Mouse (Mus musculus): ENCODE measurements at regions not wholly inside any gene's neighbourhood (a gene's known extent, or its start where the extent isn't known, plus 50 kb on each side); places are given as distances from the start of the nearest gene placed in this dataset.
A peak's percentile ranks its signal among the peaks of the same experiment; 100 is the strongest.

GRCm38 (mm10) chr6:127265901-127266812 is 114.2 kb upstream of the Ccnd2 start:
- 16% methylated on average over 21 of the region's 21 CpGs for WGBS
- Histone ChIP-seq H3K4me2 (peak overlapping the region; percentile 56), H3K9ac (peak overlapping the region; percentile 22; the same call in 1 of the 2 replicates), H3K27ac (0 out of 2 replicates have a peak overlapping the region, but pooled peaks have one; percentile 17), H3K9me3 (no peaks in the 10 kb centered on the region), H3K27me3 (replicated peaks) (no peaks in the 10 kb centered on the region), H3K4me1 (peaks cover 6% of the 10 kb centered on the region; the same call in 1 of the 2 replicates), H3K4me3 (peak overlapping the region; percentile 32), H3K36me3 (replicated peaks) (no peaks in the 10 kb centered on the region)
- peak; percentile 39; the same call in 1 of the 2 replicates for ATAC-seq (replicated peaks)

- Histone ChIP-seq H3K36me3 (replicated peaks) (no peaks in the 10 kb centered on the region), H3K4me2 (peak overlapping the region; percentile 56), H3K9ac (no peak overlapping the region), H3K27ac (0 out of 2 replicates have a peak overlapping the region, but pooled peaks have one; percentile 17), H3K4me1 (peaks cover 6% of the 10 kb centered on the region; the same call in 1 of the 2 replicates), H3K9me3 (no peaks in the 10 kb centered on the region), H3K4me3 (peak overlapping the region; percentile 32; the same call in 1 of the 2 replicates), H3K27me3 (replicated peaks) (no peaks in the 10 kb centered on the region)
- WGBS: 41% methylated on average over 10 of the region's 10 CpGs
- no peak for ATAC-seq (replicated peaks)
These were observed 114.8 kb upstream of the Ccnd2 start for GRCm38 (mm10) chr6:127266813-127267165.

GRCm38 (mm10) chr6:127269021-127269420 is 117.0 kb upstream of the Ccnd2 start:
- Histone ChIP-seq H3K9me3 (no peaks in the 10 kb centered on the region), H3K27ac (no peak overlapping the region), H3K4me2 (no peak overlapping the region), H3K27me3 (replicated peaks) (no peaks in the 10 kb centered on the region), H3K36me3 (replicated peaks) (no peaks in the 10 kb centered on the region), H3K4me1 (peaks cover 6% of the 10 kb centered on the region; the same call in 1 of the 2 replicates), H3K4me3 (no peak overlapping the region), H3K9ac (no peak overlapping the region)
- ATAC-seq (replicated peaks): no peak
- 85% methylated on average over 4 of the region's 4 CpGs for WGBS

- WGBS: 81% methylated on average over 7 of the region's 7 CpGs
- Histone ChIP-seq H3K9ac (no peak overlapping the region), H3K9me3 (no peaks in the 10 kb centered on the region), H3K27ac (no peak overlapping the region), H3K4me1 (peaks cover 6% of the 10 kb centered on the region; the same call in 1 of the 2 replicates), H3K4me2 (no peak overlapping the region), H3K4me3 (no peak overlapping the region), H3K36me3 (replicated peaks) (no peaks in the 10 kb centered on the region), H3K27me3 (replicated peaks) (no peaks in the 10 kb centered on the region)
- no peak for ATAC-seq (replicated peaks)
These were observed 117.6 kb upstream of the Ccnd2 start for GRCm38 (mm10) chr6:127269525-127270044.

GRCm38 (mm10) chr6:127270774-127271173 is 118.8 kb upstream of the Ccnd2 start:
- H3K27me3 ChIP-seq (replicated peaks): no peaks in the 10 kb centered on the region
- no peak overlapping the region for H3K27ac ChIP-seq
- H3K9me3 ChIP-seq: no peaks in the 10 kb centered on the region
- H3K4me2 ChIP-seq: no peak overlapping the region
- no peak overlapping the region for H3K4me3 ChIP-seq
- no peak for ATAC-seq (replicated peaks)
- H3K9ac ChIP-seq: no peak overlapping the region
- peaks cover 6% of the 10 kb centered on the region; the same call in 1 of the 2 replicates for H3K4me1 ChIP-seq
- WGBS: 88% methylated on average over 9 of the region's 9 CpGs
- no peaks in the 10 kb centered on the region for H3K36me3 ChIP-seq (replicated peaks)

GRCm38 (mm10) chr6:127271418-127271817 is 119.4 kb upstream of the Ccnd2 start:
- no peak for ATAC-seq (replicated peaks)
- H3K4me1 ChIP-seq: peaks cover 2% of the 10 kb centered on the region; the same call in 1 of the 2 replicates
- no peaks in the 10 kb centered on the region for H3K27me3 ChIP-seq (replicated peaks)
- no peaks in the 10 kb centered on the region for H3K9me3 ChIP-seq
- no peak overlapping the region for H3K9ac ChIP-seq
- H3K27ac ChIP-seq: no peak overlapping the region
- no peaks in the 10 kb centered on the region for H3K36me3 ChIP-seq (replicated peaks)
- no peak overlapping the region for H3K4me3 ChIP-seq
- 90% methylated on average over 3 of the region's 3 CpGs for WGBS
- H3K4me2 ChIP-seq: no peak overlapping the region

GRCm38 (mm10) chr6:127272630-127273029 is 120.6 kb upstream of the Ccnd2 start:
- no peak overlapping the region for H3K27ac ChIP-seq
- H3K9ac ChIP-seq: no peak overlapping the region
- H3K36me3 ChIP-seq (replicated peaks): no peaks in the 10 kb centered on the region
- WGBS: 61% methylated on average over 7 of the region's 7 CpGs
- ATAC-seq (replicated peaks): no peak
- no peaks in the 10 kb centered on the region for H3K4me1 ChIP-seq
- no peak overlapping the region for H3K4me2 ChIP-seq
- no peaks in the 10 kb centered on the region for H3K9me3 ChIP-seq
- H3K27me3 ChIP-seq (replicated peaks): no peaks in the 10 kb centered on the region
- no peak overlapping the region for H3K4me3 ChIP-seq

- ATAC-seq (replicated peaks): no peak
- Histone ChIP-seq H3K9ac (no peak overlapping the region), H3K4me3 (no peak overlapping the region), H3K9me3 (no peaks in the 10 kb centered on the region), H3K4me1 (no peaks in the 10 kb centered on the region), H3K36me3 (replicated peaks) (no peaks in the 10 kb centered on the region), H3K27ac (no peak overlapping the region), H3K27me3 (replicated peaks) (no peaks in the 10 kb centered on the region), H3K4me2 (no peak overlapping the region)
- 95% methylated on average over 9 of the region's 9 CpGs for WGBS
These were observed 122.9 kb upstream of the Ccnd2 start for GRCm38 (mm10) chr6:127274732-127275429.

- no peak overlapping the region for H3K4me3 ChIP-seq
- H3K36me3 ChIP-seq (replicated peaks): no peaks in the 10 kb centered on the region
- no peaks in the 10 kb centered on the region for H3K27me3 ChIP-seq (replicated peaks)
- H3K4me2 ChIP-seq: no peak overlapping the region
- no peak overlapping the region for H3K27ac ChIP-seq
- no peaks in the 10 kb centered on the region for H3K9me3 ChIP-seq
- WGBS: 83% methylated on average over 2 of the region's 2 CpGs
- no peak overlapping the region for H3K9ac ChIP-seq
- no peaks in the 10 kb centered on the region for H3K4me1 ChIP-seq
- ATAC-seq (replicated peaks): no peak
These were observed 123.4 kb upstream of the Ccnd2 start for GRCm38 (mm10) chr6:127275430-127275784.

- Histone ChIP-seq H3K27ac (no peak overlapping the region), H3K9ac (no peak overlapping the region), H3K4me1 (no peaks in the 10 kb centered on the region), H3K36me3 (replicated peaks) (no peaks in the 10 kb centered on the region), H3K27me3 (replicated peaks) (no peaks in the 10 kb centered on the region), H3K4me2 (no peak overlapping the region), H3K4me3 (no peak overlapping the region), H3K9me3 (no peaks in the 10 kb centered on the region)
- no peak for ATAC-seq (replicated peaks)
- WGBS: 93% methylated on average over 4 of the region's 4 CpGs
These were observed 124.4 kb upstream of the Ccnd2 start for GRCm38 (mm10) chr6:127276362-127276761.

- Histone ChIP-seq H3K9me3 (no peaks in the 10 kb centered on the region), H3K27ac (no peak overlapping the region), H3K4me1 (no peaks in the 10 kb centered on the region), H3K4me2 (no peak overlapping the region), H3K9ac (no peak overlapping the region), H3K27me3 (replicated peaks) (no peaks in the 10 kb centered on the region), H3K36me3 (replicated peaks) (no peaks in the 10 kb centered on the region), H3K4me3 (no peak overlapping the region)
- ATAC-seq (replicated peaks): no peak
- WGBS: 81% methylated on average over 4 of the region's 4 CpGs
These were observed 126.4 kb upstream of the Ccnd2 start for GRCm38 (mm10) chr6:127278402-127278801.

- H3K4me2 ChIP-seq: no peak overlapping the region
- 69% methylated on average over 6 of the region's 6 CpGs for WGBS
- H3K4me1 ChIP-seq: no peaks in the 10 kb centered on the region
- H3K27me3 ChIP-seq (replicated peaks): no peaks in the 10 kb centered on the region
- no peak for ATAC-seq (replicated peaks)
- H3K9ac ChIP-seq: no peak overlapping the region
- no peak overlapping the region for H3K27ac ChIP-seq
- no peak overlapping the region for H3K4me3 ChIP-seq
- no peaks in the 10 kb centered on the region for H3K36me3 ChIP-seq (replicated peaks)
- H3K9me3 ChIP-seq: no peaks in the 10 kb centered on the region
These were observed 132.2 kb upstream of the Ccnd2 start for GRCm38 (mm10) chr6:127284226-127284625.

Data from midbrain, embryonic 15.5 days (tissue).